6 mouse cellular contexts compared by ENCODE assay signal in the genomic region with DNA sequence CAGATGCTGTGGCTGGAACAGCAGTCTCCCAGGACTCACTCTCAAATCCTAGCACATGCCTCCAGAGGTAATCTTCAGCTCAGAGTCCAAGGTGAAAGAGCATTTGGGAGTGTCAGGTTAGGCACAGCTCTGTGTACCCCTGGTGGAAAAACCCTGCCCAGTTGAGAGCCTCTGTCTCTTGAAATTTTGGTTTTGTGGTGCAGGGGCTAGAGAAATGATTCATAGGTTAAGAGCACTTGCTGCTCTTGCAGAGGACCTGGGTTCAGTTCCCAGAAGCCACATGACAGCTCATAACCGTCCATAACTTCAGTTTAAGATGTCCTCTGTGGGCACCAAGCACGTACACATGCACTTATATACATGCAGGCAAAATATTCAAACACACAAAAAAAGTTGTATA.
"Had no signal": no experiment of that assay in that cellular context is flagged by ENCODE, and none has a peak within 500 bp of the region (broad histone marks: within the 10 kb centered on the region; RNA-seq: fewer than 3 reads in every experiment).

No protein-coding gene starts in this region.

- H3K9ac ChIP-seq: liver, embryonic 13.5 days; liver, postnatal 0 days; midbrain, embryonic 13.5 days; neural tube, embryonic 13.5 days had no signal

- H3K27ac ChIP-seq: liver, embryonic 13.5 days; midbrain, embryonic 13.5 days; neural tube, embryonic 13.5 days had no signal

- H3K4me1 ChIP-seq: liver, embryonic 13.5 days; midbrain, embryonic 13.5 days; neural tube, embryonic 13.5 days had no signal

- H3K27me3 ChIP-seq: liver, embryonic 13.5 days; midbrain, embryonic 13.5 days; neural tube, embryonic 13.5 days had no signal

- ATAC-seq: liver, postnatal 0 days had no signal

- DNase-seq: layer of hippocampus, adult 9-11 months; thymus, adult 18-20 months had no signal

- H3K9me3 ChIP-seq: liver, embryonic 13.5 days; midbrain, embryonic 13.5 days; neural tube, embryonic 13.5 days had no signal

- H3K4me2 ChIP-seq: liver, embryonic 13.5 days; midbrain, embryonic 13.5 days; neural tube, embryonic 13.5 days had no signal

- H3K4me3 ChIP-seq: liver, embryonic 13.5 days; midbrain, embryonic 13.5 days; neural tube, embryonic 13.5 days had no signal
